Mouse (Mus musculus): Measurements from ENCODE around the gene Fhl2. TPM values are rescaled to one million over a fixed set of nuclear protein-coding genes. Genes with fewer than 3 reads are reported as not detected.

Fhl2 gene
- polyA plus RNA-seq, 1 experiment from 2014 or later: 14.6 TPM

GRCm38 (mm10) chr1:43091306-43092055 lies 105.3 kb downstream of the Fhl2 start:
- Histone ChIP-seq H3K27ac (replicated peaks; ENCODE audit: low read depth, low read length) (no peak overlapping the region), H3K4me2 (ENCODE audit: low read depth, low read length) (peak overlapping the region; percentile 77), H3K4me3 (ENCODE audit: low read depth, low read length) (peak overlapping the region; percentile 68), H3K27me3 (ENCODE audit: control insufficient read depth, insufficient read depth, low read length) (no peaks in the 10 kb centered on the region), H3K4me1 (ENCODE audit: control insufficient read depth, insufficient read depth, low read length) (no peaks in the 10 kb centered on the region), H3K9me3 (replicated peaks; ENCODE audit: control insufficient read depth, low read length) (no peaks in the 10 kb centered on the region), H3K9ac (replicated peaks; ENCODE audit: low read length) (peak overlapping the region; percentile 87), H3K36me3 (replicated peaks; ENCODE audit: control insufficient read depth, insufficient read depth, low read depth, low read length) (no peaks in the 10 kb centered on the region)
- ATAC-seq (replicated peaks; ENCODE audit: insufficient number of reproducible peaks, low FRiP score, low TSS enrichment, low read depth): peak; percentile 20; the same call in 1 of the 2 replicates
- WGBS: 48% methylated on average over 13 of the region's 13 CpGs
- DNase-seq (ENCODE audit: low spot score): no peak

- H3K4me2 ChIP-seq (ENCODE audit: low read depth, low read length): no peak overlapping the region
- H3K4me1 ChIP-seq (ENCODE audit: control insufficient read depth, insufficient read depth, low read length): no peaks in the 10 kb centered on the region
- no peak overlapping the region for H3K4me3 ChIP-seq (ENCODE audit: low read depth, low read length)
- no peak overlapping the region for H3K9ac ChIP-seq (replicated peaks; ENCODE audit: low read length)
- 79% methylated on average over 1 of the region's 1 CpGs for WGBS
- ATAC-seq (replicated peaks; ENCODE audit: insufficient number of reproducible peaks, low FRiP score, low TSS enrichment, low read depth) (no peak), DNase-seq (ENCODE audit: low spot score) (no peak)
- H3K36me3 ChIP-seq (replicated peaks; ENCODE audit: control insufficient read depth, insufficient read depth, low read depth, low read length): no peaks in the 10 kb centered on the region
- no peak overlapping the region for H3K27ac ChIP-seq (replicated peaks; ENCODE audit: low read depth, low read length)
- no peaks in the 10 kb centered on the region for H3K9me3 ChIP-seq (replicated peaks; ENCODE audit: control insufficient read depth, low read length)
- no peaks in the 10 kb centered on the region for H3K27me3 ChIP-seq (ENCODE audit: control insufficient read depth, insufficient read depth, low read length)
Observed at GRCm38 (mm10) chr1:43090418-43090817, 106.4 kb downstream of the Fhl2 start.

- H3K9ac ChIP-seq (replicated peaks; ENCODE audit: low read length): no peak overlapping the region
- H3K9me3 ChIP-seq (replicated peaks; ENCODE audit: control insufficient read depth, low read length): no peaks in the 10 kb centered on the region
- no peak for DNase-seq (ENCODE audit: low spot score)
- WGBS: 82% methylated on average over 5 of the region's 5 CpGs
- H3K27me3 ChIP-seq (ENCODE audit: control insufficient read depth, insufficient read depth, low read length): no peaks in the 10 kb centered on the region
- H3K4me1 ChIP-seq (ENCODE audit: control insufficient read depth, insufficient read depth, low read length): no peaks in the 10 kb centered on the region
- no peak for ATAC-seq (replicated peaks; ENCODE audit: insufficient number of reproducible peaks, low FRiP score, low TSS enrichment, low read depth)
- no peak overlapping the region for H3K4me3 ChIP-seq (ENCODE audit: low read depth, low read length)
- H3K36me3 ChIP-seq (replicated peaks; ENCODE audit: control insufficient read depth, insufficient read depth, low read depth, low read length): no peaks in the 10 kb centered on the region
- no peak overlapping the region for H3K4me2 ChIP-seq (ENCODE audit: low read depth, low read length)
- H3K27ac ChIP-seq (replicated peaks; ENCODE audit: low read depth, low read length): no peak overlapping the region
Observed at GRCm38 (mm10) chr1:43082946-43083345, 113.8 kb downstream of the Fhl2 start.

GRCm38 (mm10) chr1:43078124-43078523 lies 118.7 kb downstream of the Fhl2 start:
- H3K9me3 ChIP-seq (replicated peaks; ENCODE audit: control insufficient read depth, low read length): no peaks in the 10 kb centered on the region
- DNase-seq (ENCODE audit: low spot score): no peak
- no peak overlapping the region for H3K9ac ChIP-seq (replicated peaks; ENCODE audit: low read length)
- ATAC-seq (replicated peaks; ENCODE audit: insufficient number of reproducible peaks, low FRiP score, low TSS enrichment, low read depth): no peak
- no peaks in the 10 kb centered on the region for H3K36me3 ChIP-seq (replicated peaks; ENCODE audit: control insufficient read depth, insufficient read depth, low read depth, low read length)
- no peaks in the 10 kb centered on the region for H3K27me3 ChIP-seq (ENCODE audit: control insufficient read depth, insufficient read depth, low read length)
- no peak overlapping the region for H3K27ac ChIP-seq (replicated peaks; ENCODE audit: low read depth, low read length)
- WGBS: 85% methylated on average over 2 of the region's 2 CpGs
- H3K4me2 ChIP-seq (ENCODE audit: low read depth, low read length): no peak overlapping the region
- no peaks in the 10 kb centered on the region for H3K4me1 ChIP-seq (ENCODE audit: control insufficient read depth, insufficient read depth, low read length)
- H3K4me3 ChIP-seq (ENCODE audit: low read depth, low read length): no peak overlapping the region

GRCm38 (mm10) chr1:43074791-43075190 lies 122.0 kb downstream of the Fhl2 start:
- Histone ChIP-seq H3K9ac (replicated peaks; ENCODE audit: low read length) (no peak overlapping the region), H3K9me3 (replicated peaks; ENCODE audit: control insufficient read depth, low read length) (no peaks in the 10 kb centered on the region), H3K4me3 (ENCODE audit: low read depth, low read length) (no peak overlapping the region), H3K4me1 (ENCODE audit: control insufficient read depth, insufficient read depth, low read length) (no peaks in the 10 kb centered on the region), H3K4me2 (ENCODE audit: low read depth, low read length) (no peak overlapping the region), H3K27me3 (ENCODE audit: control insufficient read depth, insufficient read depth, low read length) (no peaks in the 10 kb centered on the region), H3K36me3 (replicated peaks; ENCODE audit: control insufficient read depth, insufficient read depth, low read depth, low read length) (no peaks in the 10 kb centered on the region), H3K27ac (replicated peaks; ENCODE audit: low read depth, low read length) (no peak overlapping the region)
- no peak for ATAC-seq (replicated peaks; ENCODE audit: insufficient number of reproducible peaks, low FRiP score, low TSS enrichment, low read depth)
- DNase-seq (ENCODE audit: low spot score): no peak
- 85% methylated on average over 2 of the region's 2 CpGs for WGBS

Other genes with a start within 250 kb of the Fhl2 start
- 16.9 and 18.6 TPM in 2 replicates for gene Gpr45, start 244.1 kb downstream of the Fhl2 start, polyA plus RNA-seq (2014; fragmentation: Nextera tagmentation; extraction: Ambion mirVana)
- 10.6 and 12.1 TPM in 2 replicates for gene Tgfbrap1, start 98.3 kb downstream of the Fhl2 start, polyA plus RNA-seq (2014; fragmentation: Nextera tagmentation; extraction: Ambion mirVana)
- 44.4 and 44.7 TPM in 2 replicates for gene AI597479, start 98.3 kb downstream of the Fhl2 start, polyA plus RNA-seq (2014; fragmentation: Nextera tagmentation; extraction: Ambion mirVana)
- 40.8 and 44.1 TPM in 2 replicates for gene Nck2, start 247.6 kb upstream of the Fhl2 start, polyA plus RNA-seq (2014; fragmentation: Nextera tagmentation; extraction: Ambion mirVana)